Mouse (Mus musculus): ENCODE data around the gene Sprtn. TPM values are rescaled to one million over a fixed set of nuclear protein-coding genes. Genes with fewer than 3 reads are reported as not detected.
A peak's percentile ranks its signal among the peaks of the same experiment; 100 is the strongest.

Gene Sprtn
- total and polyA plus RNA-seq, 3 experiments: 16.0 to 26.5 (median 23.0) TPM

- Histone ChIP-seq H3K4me1 (ENCODE audit: control insufficient read depth in 1 of 2, insufficient read depth in 2 of 2) (peaks cover 9 to 68% of the 10 kb centered on the region in 2 experiments), H3K4me2 (ENCODE audit: insufficient read depth, low read depth, poor library complexity, severe bottlenecking) (peak overlapping the region; percentile 85), H3K9me3 (replicated peaks; ENCODE audit: low read length) (no peaks in the 10 kb centered on the region), H3K27ac (ENCODE audit: insufficient read depth, low read depth) (peak overlapping the region; percentile 28; the same call in 1 of the 2 replicates), H3K9ac (ENCODE audit: insufficient read depth, low read depth) (peak overlapping the region; percentile 95), H3K27me3 (replicated peaks) (no peaks in the 10 kb centered on the region), H3K4me3 (replicated peaks in 1 of 3; ENCODE audit: low read depth in 2 of 3, low read length in 2 of 3, poor library complexity in 1 of 3) (peak overlapping the region; percentile 95 to 100 (median 95)), H3K36me3 (replicated peaks in 1 of 2; ENCODE audit: control insufficient read depth in 1 of 2, insufficient read depth in 1 of 2, low read length in 1 of 2) (peaks cover 25 to 61% of the 10 kb centered on the region in 2 experiments), H3K79me2 (replicated peaks; ENCODE audit: control insufficient read depth, extremely low read depth, insufficient read depth, poor library complexity, severe bottlenecking) (peaks cover 72% of the 10 kb centered on the region)
- TF ChIP-seq ELF1 (IDR thresholded peaks at IDR 0.05; ENCODE audit: low read depth, low read length) (peak; percentile 43), ZMIZ1 (IDR thresholded peaks at IDR 0.05; ENCODE audit: low read depth, low read length) (no peak), POLR2A (IDR thresholded peaks at IDR 0.05; ENCODE audit: low read depth, low read length) (peak; percentile 41), MAZ (IDR thresholded peaks at IDR 0.05; ENCODE audit: low read depth, low read length) (peak; percentile 28; the same call in 1 of the 2 replicates), MYC (IDR thresholded peaks at IDR 0.05; ENCODE audit: low read depth, low read length) (peak; percentile 82; the same call in 1 of the 2 replicates), SIN3A (IDR thresholded peaks at IDR 0.05; ENCODE audit: low read length) (peak; percentile 78; the same call in 1 of the 2 replicates), IRF4 (IDR thresholded peaks at IDR 0.05; ENCODE audit: low read depth, low read length) (0 out of 2 replicates have a peak, but pooled peaks have one; percentile 6), ETS1 (conservative IDR thresholded peaks at IDR 0.05; ENCODE audit: low read depth, low read length) (no peak), MAX (IDR thresholded peaks at IDR 0.05; ENCODE audit: low read length) (0 out of 2 replicates have a peak, but pooled peaks have one; percentile 47)
- peak; percentile 54 for DNase-seq (ENCODE audit: extremely low read depth)
- in situ Hi-C loops (cut with MboI; ENCODE audit: low pct_ligation_motif_present, low pct_unique_long_range_greater_than_20kb, low sequenced_read_pairs) (no loop called here), dilution Hi-C loops (cut with MboI; ENCODE audit: extremely low pct_ligation_motif_present, extremely low pct_unique_long_range_greater_than_20kb, low sequenced_read_pairs) (no loop called here)
These were observed 34.0 kb upstream of the Sprtn start for GRCm38 (mm10) chr8:124863729-124864128.

GRCm38 (mm10) chr8:124866669-124867068, 31.0 kb upstream of the Sprtn start:
- in situ Hi-C loops (cut with MboI; ENCODE audit: low pct_ligation_motif_present, low pct_unique_long_range_greater_than_20kb, low sequenced_read_pairs): no loop called here
- Histone ChIP-seq H3K36me3 (replicated peaks in 1 of 2; ENCODE audit: control insufficient read depth in 1 of 2, insufficient read depth in 1 of 2, low read length in 1 of 2) (peaks cover 20 to 61% of the 10 kb centered on the region in 2 experiments), H3K9ac (ENCODE audit: insufficient read depth, low read depth) (no peak overlapping the region), H3K4me1 (ENCODE audit: control insufficient read depth in 1 of 2, insufficient read depth in 2 of 2) (peaks cover 13 to 42% of the 10 kb centered on the region in 2 experiments), H3K9me3 (replicated peaks; ENCODE audit: low read length) (no peaks in the 10 kb centered on the region), H3K79me2 (replicated peaks; ENCODE audit: control insufficient read depth, extremely low read depth, insufficient read depth, poor library complexity, severe bottlenecking) (peaks cover 64% of the 10 kb centered on the region), H3K4me3 (replicated peaks in 1 of 3; ENCODE audit: low read depth in 2 of 3, low read length in 2 of 3, poor library complexity in 1 of 3) (no peak overlapping the region), H3K27ac (ENCODE audit: insufficient read depth, low read depth) (no peak overlapping the region), H3K4me2 (ENCODE audit: insufficient read depth, low read depth, poor library complexity, severe bottlenecking) (no peak overlapping the region), H3K27me3 (replicated peaks) (no peaks in the 10 kb centered on the region)
- dilution Hi-C loops (cut with MboI; ENCODE audit: extremely low pct_ligation_motif_present, extremely low pct_unique_long_range_greater_than_20kb, low sequenced_read_pairs): no loop called here
- TF ChIP-seq RAD21 (IDR thresholded peaks at IDR 0.05; ENCODE audit: low read depth, low read length): no peak
- no peak for TF ChIP-seq MYC (IDR thresholded peaks at IDR 0.05; ENCODE audit: low read depth, low read length)
- DNase-seq (ENCODE audit: extremely low read depth): no peak

GRCm38 (mm10) chr8:124867126-124867525, 30.6 kb upstream of the Sprtn start:
- in situ Hi-C loops (cut with MboI; ENCODE audit: low pct_ligation_motif_present, low pct_unique_long_range_greater_than_20kb, low sequenced_read_pairs) (no loop called here), dilution Hi-C loops (cut with MboI; ENCODE audit: extremely low pct_ligation_motif_present, extremely low pct_unique_long_range_greater_than_20kb, low sequenced_read_pairs) (no loop called here)
- Histone ChIP-seq H3K27me3 (replicated peaks) (no peaks in the 10 kb centered on the region), H3K27ac (ENCODE audit: insufficient read depth, low read depth) (no peak overlapping the region), H3K4me1 (ENCODE audit: control insufficient read depth in 1 of 2, insufficient read depth in 2 of 2) (peaks cover 13 to 40% of the 10 kb centered on the region in 2 experiments), H3K9me3 (replicated peaks; ENCODE audit: low read length) (no peaks in the 10 kb centered on the region), H3K79me2 (replicated peaks; ENCODE audit: control insufficient read depth, extremely low read depth, insufficient read depth, poor library complexity, severe bottlenecking) (peaks cover 62% of the 10 kb centered on the region), H3K36me3 (replicated peaks in 1 of 2; ENCODE audit: control insufficient read depth in 1 of 2, insufficient read depth in 1 of 2, low read length in 1 of 2) (peaks cover 24 to 66% of the 10 kb centered on the region in 2 experiments), H3K9ac (ENCODE audit: insufficient read depth, low read depth) (no peak overlapping the region), H3K4me3 (replicated peaks in 1 of 3; ENCODE audit: low read depth in 2 of 3, low read length in 2 of 3, poor library complexity in 1 of 3) (no peak overlapping the region), H3K4me2 (ENCODE audit: insufficient read depth, low read depth, poor library complexity, severe bottlenecking) (no peak overlapping the region)
- DNase-seq (ENCODE audit: extremely low read depth): no peak
- TF ChIP-seq PAX5 (IDR thresholded peaks at IDR 0.05; ENCODE audit: low read length) (no peak), POLR2AphosphoS2 (IDR thresholded peaks at IDR 0.05; ENCODE audit: low read depth, low read length) (no peak), UBTF (IDR thresholded peaks at IDR 0.05; ENCODE audit: low read depth, low read length) (no peak), IRF4 (IDR thresholded peaks at IDR 0.05; ENCODE audit: low read depth, low read length) (no peak), MAFK (IDR thresholded peaks at IDR 0.05; ENCODE audit: insufficient replicate concordance, low read length) (no peak), RAD21 (IDR thresholded peaks at IDR 0.05; ENCODE audit: low read depth, low read length) (no peak), GABPA (IDR thresholded peaks at IDR 0.05; ENCODE audit: insufficient replicate concordance, low read depth, low read length) (no peak), MAX (IDR thresholded peaks at IDR 0.05; ENCODE audit: low read length) (no peak), ELF1 (IDR thresholded peaks at IDR 0.05; ENCODE audit: low read depth, low read length) (no peak), NRF1 (IDR thresholded peaks at IDR 0.05; ENCODE audit: low read depth, low read length) (no peak), E2F4 (IDR thresholded peaks at IDR 0.05; ENCODE audit: insufficient replicate concordance, low read depth, low read length) (no peak), CTCF (conservative IDR thresholded peaks at IDR 0.05 in 1 of 2, IDR thresholded peaks at IDR 0.05 in 1 of 2; ENCODE audit: low read depth in 2 of 2, low read length in 2 of 2) (no peak), EP300 (IDR thresholded peaks at IDR 0.05; ENCODE audit: low read length) (no peak), SIN3A (IDR thresholded peaks at IDR 0.05; ENCODE audit: low read length) (no peak), SMC3 (IDR thresholded peaks at IDR 0.05; ENCODE audit: low read depth, low read length) (no peak), TCF12 (IDR thresholded peaks at IDR 0.05; ENCODE audit: low read depth, low read length) (no peak), NELFE (IDR thresholded peaks at IDR 0.05; ENCODE audit: low read depth, low read length) (no peak), CHD2 (IDR thresholded peaks at IDR 0.05; ENCODE audit: low read length) (no peak)
